Mouse (Mus musculus): Measurements from ENCODE around the gene Gaa.

Gaa gene

DNA sequence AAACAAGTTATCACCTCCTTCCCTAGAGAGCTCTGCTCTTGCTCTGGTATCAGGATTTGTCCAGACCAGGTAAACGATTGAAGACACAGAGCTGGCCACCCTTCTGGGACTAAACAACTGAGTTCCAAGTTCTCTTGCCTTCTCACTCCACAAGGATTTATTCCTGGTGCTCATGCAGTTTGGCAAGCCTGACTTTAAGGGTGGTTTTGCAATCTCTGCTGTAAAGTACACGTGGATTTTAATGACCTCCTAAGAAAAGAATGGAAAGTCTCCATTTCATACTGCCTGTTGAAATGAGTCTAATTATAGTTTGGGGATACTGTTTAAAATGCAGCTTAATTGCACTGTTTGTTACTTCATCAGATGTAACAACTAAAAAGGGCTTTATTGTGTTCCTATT is 33.3 kb downstream of the Gaa start:
- DNase-seq (ENCODE audit: extremely low spot score), result no peak

- DNase-seq (ENCODE audit: extremely low spot score), result peak; percentile 47
Observed at GRCm38 (mm10) chr11:119304904-119305712, 37.4 kb downstream of the Gaa start.

GRCm38 (mm10) chr11:119306762-119307657 is 39.3 kb downstream of the Gaa start:
- no peak for DNase-seq (ENCODE audit: extremely low spot score)

GRCm38 (mm10) chr11:119307658-119307867 is 39.9 kb downstream of the Gaa start, which contains the start of gene Card14:
Gene Card14 (plus strand): TSS chr11:119307768.
- DNase-seq (ENCODE audit: extremely low spot score), result no peak

DNA sequence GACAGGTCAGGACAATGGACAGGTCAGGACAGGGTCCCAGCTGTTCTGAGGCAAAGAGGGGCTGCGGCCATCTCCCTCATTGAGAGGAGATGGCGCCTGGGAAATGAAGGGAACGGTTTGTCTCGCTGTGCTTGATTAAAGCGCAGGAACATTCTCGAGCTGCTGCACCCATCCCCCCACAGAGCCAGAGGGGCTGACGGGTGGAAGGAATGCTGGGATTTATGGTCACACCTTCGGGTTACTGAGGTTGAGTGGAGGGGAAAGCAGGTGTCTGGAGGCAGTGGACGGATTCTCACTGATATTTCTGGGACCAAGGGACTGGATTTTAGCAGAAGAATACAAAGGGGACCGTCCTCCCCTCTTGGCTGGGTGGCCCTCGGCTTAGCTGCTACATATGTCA is 40.2 kb downstream of the Gaa start:
- DNase-seq (ENCODE audit: extremely low spot score), result no peak

DNA sequence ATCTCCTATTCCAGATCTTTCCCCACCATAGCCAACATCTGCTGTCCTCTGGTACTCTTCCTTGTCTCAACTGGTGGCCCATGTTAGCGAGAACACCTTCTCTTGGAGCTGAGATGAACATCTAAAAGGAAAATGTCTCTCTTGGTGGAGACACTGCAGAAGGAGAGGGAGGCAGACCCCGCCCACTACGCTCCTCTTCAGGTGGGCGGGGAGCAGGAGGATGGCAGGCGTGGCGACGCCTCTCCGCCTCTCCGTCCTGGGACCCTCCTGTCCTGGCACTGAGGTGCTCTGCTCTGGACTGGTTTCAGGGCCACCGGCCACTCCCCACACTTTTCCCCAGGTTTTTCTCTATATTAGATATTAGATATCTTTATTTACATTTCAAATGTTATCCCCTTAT is 42.9 kb downstream of the Gaa start:
- DNase-seq (ENCODE audit: extremely low spot score), result no peak

DNA sequence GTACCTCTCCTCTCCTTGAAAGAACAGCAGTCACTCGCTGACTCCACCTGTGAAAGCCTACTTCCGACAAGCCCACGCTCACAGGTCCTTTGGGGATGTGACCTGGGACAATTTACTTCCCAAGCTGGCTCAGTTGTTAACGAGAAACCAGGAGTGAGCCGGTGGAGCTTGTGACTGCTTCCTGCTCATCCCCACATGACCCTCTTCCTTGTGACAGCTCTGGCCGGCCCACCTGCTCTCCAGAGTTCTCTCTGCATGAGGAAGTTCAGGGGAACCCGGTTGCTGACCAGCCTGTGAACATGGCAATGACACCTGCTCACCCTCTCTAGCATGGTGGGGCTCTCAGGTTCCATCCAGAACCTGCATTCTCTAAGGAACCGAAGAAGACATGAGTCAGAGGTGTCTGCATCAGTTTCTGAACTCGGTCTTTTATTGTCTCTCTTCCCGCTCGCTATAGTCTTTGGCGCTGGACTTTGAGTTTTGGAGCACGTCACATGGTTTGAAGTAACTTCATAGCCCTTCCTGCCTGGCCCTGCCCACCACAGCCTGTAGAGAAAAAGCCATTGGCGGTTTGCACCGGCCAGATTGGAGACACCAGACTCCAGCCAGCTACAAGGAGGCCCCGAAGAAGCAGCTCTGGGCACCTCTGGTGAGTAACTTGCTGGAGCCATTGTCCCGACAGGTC is 46.7 kb downstream of the Gaa start:
- DNase-seq (ENCODE audit: extremely low spot score), result no peak

GRCm38 (mm10) chr11:119316720-119317119 is 49.0 kb downstream of the Gaa start:
- DNase-seq (ENCODE audit: extremely low spot score), result no peak

GRCm38 (mm10) chr11:119322521-119322920 is 54.8 kb downstream of the Gaa start:
- DNase-seq (ENCODE audit: extremely low spot score), result no peak

GRCm38 (mm10) chr11:119325068-119325467 is 57.4 kb downstream of the Gaa start:
- no peak for DNase-seq (ENCODE audit: extremely low spot score)

GRCm38 (mm10) chr11:119330592-119330991 is 62.9 kb downstream of the Gaa start:
- DNase-seq (ENCODE audit: extremely low spot score), result no peak

GRCm38 (mm10) chr11:119331970-119332369 is 64.3 kb downstream of the Gaa start:
- no peak for DNase-seq (ENCODE audit: extremely low spot score)

Data from embryo, embryonic 9.5 days (tissue).